Mouse (Mus musculus): ENCODE results near the gene Cacnb4.

Gene Cacnb4

GRCm38 (mm10) chr2:52512865-52513388 is 163.7 kb downstream of the Cacnb4 start:
- no peak for DNase-seq

- no peak for DNase-seq
Measured at GRCm38 (mm10) chr2:52512206-52512605, 164.4 kb downstream of the Cacnb4 start.

GRCm38 (mm10) chr2:52511799-52512198 is 164.8 kb downstream of the Cacnb4 start:
- no peak for DNase-seq

GRCm38 (mm10) chr2:52509779-52510500 is 166.7 kb downstream of the Cacnb4 start:
- DNase-seq = no peak

- DNase-seq = no peak
Measured at GRCm38 (mm10) chr2:52505164-52505563, 171.5 kb downstream of the Cacnb4 start.

GRCm38 (mm10) chr2:52504762-52505161 is 171.9 kb downstream of the Cacnb4 start:
- DNase-seq = no peak

GRCm38 (mm10) chr2:52499849-52500262 is 176.8 kb downstream of the Cacnb4 start:
- no peak for DNase-seq

GRCm38 (mm10) chr2:52499101-52499537 is 177.5 kb downstream of the Cacnb4 start:
- no peak for DNase-seq

- no peak for DNase-seq
Measured at GRCm38 (mm10) chr2:52495097-52495694, 181.4 kb downstream of the Cacnb4 start.

- DNase-seq = no peak
Measured at GRCm38 (mm10) chr2:52494274-52494673, 182.4 kb downstream of the Cacnb4 start.

- DNase-seq = no peak
Measured at GRCm38 (mm10) chr2:52492867-52493266, 183.8 kb downstream of the Cacnb4 start.

GRCm38 (mm10) chr2:52489840-52490239 is 186.8 kb downstream of the Cacnb4 start:
- DNase-seq = no peak

GRCm38 (mm10) chr2:52483496-52483895 is 193.1 kb downstream of the Cacnb4 start:
- no peak for DNase-seq

GRCm38 (mm10) chr2:52480476-52480875 is 196.2 kb downstream of the Cacnb4 start:
- DNase-seq = no peak

- DNase-seq = no peak
Measured at GRCm38 (mm10) chr2:52478501-52478900, 198.1 kb downstream of the Cacnb4 start.

GRCm38 (mm10) chr2:52477550-52477907 is 199.1 kb downstream of the Cacnb4 start:
- DNase-seq = no peak

GRCm38 (mm10) chr2:52476801-52477549 is 199.7 kb downstream of the Cacnb4 start:
- no peak for DNase-seq

- DNase-seq = no peak
Measured at GRCm38 (mm10) chr2:52475854-52476253, 200.8 kb downstream of the Cacnb4 start.

GRCm38 (mm10) chr2:52474570-52474969 is 202.1 kb downstream of the Cacnb4 start:
- DNase-seq = no peak

GRCm38 (mm10) chr2:52471545-52472291 is 204.9 kb downstream of the Cacnb4 start:
- DNase-seq = no peak

- DNase-seq = no peak
Measured at GRCm38 (mm10) chr2:52470044-52470560, 206.5 kb downstream of the Cacnb4 start.

- no peak for DNase-seq
Measured at GRCm38 (mm10) chr2:52467629-52468028, 209.0 kb downstream of the Cacnb4 start.
